Mouse (Mus musculus): Measurements from ENCODE around the gene 6430571L13Rik.

DNA sequence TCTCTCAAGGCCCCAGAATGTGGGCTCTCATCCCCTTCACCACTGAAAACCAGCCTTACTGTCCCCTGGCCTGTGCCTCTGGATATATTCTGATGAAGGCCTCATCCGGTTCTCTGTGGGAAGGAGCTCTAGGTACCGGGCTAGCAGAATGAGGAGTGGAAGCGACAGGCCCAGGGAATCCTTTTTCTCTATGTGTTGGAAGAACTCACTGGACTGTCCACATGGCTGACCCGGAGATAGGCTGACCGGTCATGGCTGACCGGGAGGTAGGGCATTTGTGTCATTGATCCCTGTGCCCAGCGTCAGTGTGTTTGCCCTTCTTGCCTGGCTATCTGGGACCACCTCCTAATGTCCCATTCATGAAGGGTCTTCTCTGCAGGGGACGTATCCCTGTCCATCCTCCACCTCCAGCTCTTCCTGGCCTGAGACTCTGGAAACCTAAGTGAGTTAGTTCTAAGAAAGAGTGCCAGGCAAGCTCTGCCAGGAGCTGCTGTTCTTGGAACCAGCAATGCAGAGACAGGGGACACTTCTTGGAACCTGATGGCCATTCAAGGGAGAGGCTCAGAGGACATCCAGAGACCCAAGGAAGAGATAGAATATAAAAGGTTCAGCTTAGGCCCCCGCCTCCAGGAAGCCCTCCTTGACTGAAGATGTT lies 31.9 kb upstream of the 6430571L13Rik start:
- TF ChIP-seq CTCF (IDR thresholded peaks at IDR 0.05; ENCODE audit: extremely low read depth, insufficient read depth, insufficient read length, insufficient replicate concordance) = no peak
- no peak for TF ChIP-seq POLR2A (IDR thresholded peaks at IDR 0.05; ENCODE audit: low read depth, low read length)
